Mouse (Mus musculus) right cerebral cortex, adult 18-20 months (tissue): Measurements from ENCODE around the gene Gm17657.
A peak's percentile ranks its signal among the peaks of the same experiment; 100 is the strongest.
"Not testable (repeated sequence)": the region's sequence is repeated elsewhere in the genome, so short reads cannot be mapped to it uniquely, and the experiment has no call there.

Experiments used
- DNase-seq: peaks from one replicate; pipeline ENCODE4 v3.0.0; 2022; ENCODE audit warnings: mixed read lengths

Gene Gm17657

GRCm38 (mm10) chr17:29545241-29545640 is 4.2 kb downstream of the Gm17657 start:
- no peak for DNase-seq

GRCm38 (mm10) chr17:29544064-29544463 is 5.4 kb downstream of the Gm17657 start:
- DNase-seq, result no peak

GRCm38 (mm10) chr17:29542831-29543690 is 6.4 kb downstream of the Gm17657 start:
- DNase-seq, result no peak

GRCm38 (mm10) chr17:29541419-29541818 is 8.0 kb downstream of the Gm17657 start:
- DNase-seq, result no peak

GRCm38 (mm10) chr17:29540426-29540825 is 9.0 kb downstream of the Gm17657 start:
- no peak for DNase-seq

GRCm38 (mm10) chr17:29533866-29534265 is 15.6 kb downstream of the Gm17657 start:
- no peak for DNase-seq

- DNase-seq, result no peak
These were observed 17.6 kb downstream of the Gm17657 start for GRCm38 (mm10) chr17:29531757-29532384.

- no peak for DNase-seq
These were observed 18.2 kb downstream of the Gm17657 start for GRCm38 (mm10) chr17:29531278-29531677.

GRCm38 (mm10) chr17:29530508-29530907 is 18.9 kb downstream of the Gm17657 start:
- no peak for DNase-seq

- no peak for DNase-seq
These were observed 20.8 kb downstream of the Gm17657 start for GRCm38 (mm10) chr17:29528568-29529187.

- no peak for DNase-seq
These were observed 23.8 kb downstream of the Gm17657 start for GRCm38 (mm10) chr17:29525613-29526012.

GRCm38 (mm10) chr17:29519731-29520130 is 29.7 kb downstream of the Gm17657 start:
- no peak for DNase-seq

GRCm38 (mm10) chr17:29518665-29519064 is 30.8 kb downstream of the Gm17657 start:
- not testable (repeated sequence) for DNase-seq

- DNase-seq, result peak; percentile 80
These were observed 35.0 kb downstream of the Gm17657 start for GRCm38 (mm10) chr17:29514435-29514834.

- no peak for DNase-seq
These were observed 36.3 kb downstream of the Gm17657 start for GRCm38 (mm10) chr17:29513044-29513730.

GRCm38 (mm10) chr17:29510691-29511090 is 38.7 kb downstream of the Gm17657 start:
- DNase-seq, result no peak

- DNase-seq, result no peak
These were observed 40.4 kb downstream of the Gm17657 start for GRCm38 (mm10) chr17:29508927-29509608.

- DNase-seq, result no peak
These were observed 45.7 kb downstream of the Gm17657 start for GRCm38 (mm10) chr17:29503700-29504099.

- DNase-seq, result no peak
These were observed 46.5 kb downstream of the Gm17657 start for GRCm38 (mm10) chr17:29502669-29503665.

- no peak for DNase-seq
These were observed 47.3 kb downstream of the Gm17657 start for GRCm38 (mm10) chr17:29502005-29502668.
